Mouse (Mus musculus) liver (tissue): ENCODE measurements at regions not wholly inside any gene's neighbourhood (a gene's known extent, or its start where the extent isn't known, plus 50 kb on each side); places are given as distances from the start of the nearest gene placed in this dataset.

Source experiments
- DNase-seq: peaks from one replicate; pipeline ENCODE4 v3.0.0-alpha.2; 2020; ENCODE audit warnings: mixed read lengths

DNA sequence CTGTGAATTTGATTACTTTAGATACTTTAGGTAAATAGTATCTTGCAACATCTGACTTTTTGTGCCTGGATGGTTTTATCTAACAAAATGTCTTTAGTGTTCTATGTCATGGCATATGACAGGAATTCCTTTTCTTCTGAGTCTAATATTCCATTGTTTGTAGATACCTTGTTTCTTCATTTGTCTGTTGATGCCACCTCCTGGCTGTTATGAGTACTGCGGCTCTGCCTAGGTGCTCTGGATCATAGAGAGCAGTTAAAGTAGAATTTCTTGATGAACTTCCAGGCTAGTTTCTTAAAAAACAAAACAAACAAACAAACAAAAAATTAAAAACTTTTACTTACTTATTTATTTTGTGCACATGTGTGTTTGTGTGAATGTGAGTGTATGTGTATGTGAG, 83.6 kb upstream of the Kif2a start:
- peak; percentile 71 for DNase-seq

DNA sequence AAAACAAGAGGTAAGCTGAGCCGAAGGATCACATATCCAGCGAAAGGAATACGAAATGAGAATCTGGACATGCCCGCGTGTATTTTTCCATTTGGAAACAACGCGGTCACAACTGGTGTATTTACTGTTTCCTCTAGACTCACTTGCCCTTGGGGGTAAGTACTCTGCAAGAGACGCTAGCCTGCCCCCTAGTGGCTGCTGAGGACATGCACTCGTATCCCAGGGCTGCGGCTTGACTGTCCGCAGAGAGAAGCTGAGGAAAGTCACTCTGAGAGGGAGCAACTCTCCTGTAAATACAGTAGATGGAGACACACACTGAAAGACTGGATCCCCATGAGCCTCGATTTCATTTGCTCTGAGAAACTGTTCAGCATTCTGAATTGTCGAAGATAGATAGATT, 79.7 kb upstream of the Kif2a start:
- peak; percentile 96 for DNase-seq

DNA sequence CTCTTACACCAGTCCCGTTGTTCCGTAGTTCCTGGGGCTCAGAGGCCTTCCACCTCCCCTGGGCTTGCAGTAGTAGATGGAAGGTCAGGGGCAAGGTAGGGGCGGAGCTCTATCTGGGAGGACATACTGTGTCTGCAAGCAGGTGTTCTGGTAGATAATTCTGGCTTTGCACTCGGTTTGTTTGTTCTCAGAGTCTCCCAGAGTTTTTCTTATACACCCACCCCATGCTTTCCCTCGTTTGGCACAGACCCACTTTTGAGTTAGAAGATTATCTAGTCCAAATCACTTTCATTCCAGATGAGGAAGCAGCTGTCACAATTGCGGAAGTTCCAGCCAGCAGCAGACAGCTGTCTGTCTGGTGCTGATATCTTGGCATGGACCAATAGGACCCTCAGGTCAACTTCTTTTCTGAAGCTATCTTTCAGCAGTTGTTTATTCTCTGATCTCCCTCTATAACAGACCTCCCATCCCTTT, 79.0 kb upstream of the Kif2a start:
- peak; percentile 93 for DNase-seq

DNA sequence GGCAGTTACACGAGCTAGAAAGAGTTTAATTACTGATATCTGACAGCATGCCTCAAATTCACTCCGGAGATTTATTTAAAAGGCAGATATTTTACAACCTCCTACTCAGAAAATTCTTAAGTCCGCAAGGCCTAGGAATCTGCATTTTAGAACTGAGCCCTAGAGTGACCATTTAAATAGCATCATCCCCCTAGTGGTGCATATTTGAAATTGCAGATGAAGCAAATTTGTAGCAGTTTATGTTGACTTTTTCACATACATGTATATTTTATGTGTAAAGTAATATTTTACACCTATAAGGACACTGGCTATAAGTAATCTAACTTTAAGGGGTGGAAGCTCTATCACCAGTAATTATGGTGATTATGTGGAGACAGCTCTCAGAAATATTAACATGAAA, 78.2 kb upstream of the Kif2a start:
- DNase-seq: no peak

DNA sequence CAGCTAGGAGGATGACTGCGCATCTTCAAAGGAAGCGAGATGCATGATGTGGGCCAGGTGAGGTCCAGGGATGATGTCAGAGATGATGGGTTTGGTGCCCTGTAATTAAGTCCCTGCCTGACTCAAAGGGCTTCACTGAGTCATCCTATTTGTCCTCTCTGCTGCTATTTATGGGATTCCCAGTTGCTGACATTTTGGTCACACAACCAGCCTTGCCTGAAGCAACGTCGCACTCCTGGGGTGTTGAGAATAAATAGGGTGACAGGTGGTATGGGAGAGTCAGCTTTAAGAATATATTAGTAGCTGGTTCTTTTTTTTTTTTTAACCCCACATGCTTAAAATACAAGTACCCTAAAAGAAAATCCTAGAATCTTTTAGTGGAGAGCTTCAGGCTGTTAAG, 75.1 kb upstream of the Kif2a start:
- no peak for DNase-seq

DNA sequence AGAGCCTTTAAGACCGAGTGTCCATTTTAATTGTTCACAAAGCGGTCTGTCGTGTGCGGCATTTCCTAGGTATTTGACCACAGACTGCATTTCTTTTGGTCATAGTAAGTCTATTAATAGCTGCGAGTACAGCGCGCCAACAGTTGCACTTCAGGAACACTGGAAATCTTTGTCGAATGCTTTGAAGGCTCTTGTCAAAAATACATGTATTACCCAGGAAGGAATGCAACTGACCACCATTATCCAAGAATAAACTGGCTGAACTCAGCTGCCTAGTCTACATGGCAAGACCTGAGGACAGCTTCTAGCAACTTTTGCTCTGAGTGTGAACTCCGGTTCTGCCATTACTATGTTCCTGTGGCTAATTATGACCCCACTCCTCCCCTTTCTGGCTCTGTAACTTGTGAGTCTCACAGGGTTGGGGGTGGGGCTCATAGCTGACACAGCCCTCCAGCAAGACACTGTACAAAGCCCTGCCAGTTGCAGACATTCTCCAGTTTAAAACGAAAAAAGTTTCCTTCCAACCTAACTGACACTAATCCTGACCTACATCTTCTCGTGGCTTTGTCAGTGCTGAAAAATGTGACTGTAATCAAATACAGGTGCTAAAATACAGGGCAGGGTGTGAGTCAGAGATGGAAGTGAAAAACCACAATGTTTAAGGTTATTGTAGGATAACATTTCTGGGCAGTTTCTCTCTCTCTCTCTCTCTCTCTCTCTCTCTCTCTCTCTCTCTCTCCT, 73.2 kb upstream of the Kif2a start:
- peak; percentile 36 for DNase-seq

DNA sequence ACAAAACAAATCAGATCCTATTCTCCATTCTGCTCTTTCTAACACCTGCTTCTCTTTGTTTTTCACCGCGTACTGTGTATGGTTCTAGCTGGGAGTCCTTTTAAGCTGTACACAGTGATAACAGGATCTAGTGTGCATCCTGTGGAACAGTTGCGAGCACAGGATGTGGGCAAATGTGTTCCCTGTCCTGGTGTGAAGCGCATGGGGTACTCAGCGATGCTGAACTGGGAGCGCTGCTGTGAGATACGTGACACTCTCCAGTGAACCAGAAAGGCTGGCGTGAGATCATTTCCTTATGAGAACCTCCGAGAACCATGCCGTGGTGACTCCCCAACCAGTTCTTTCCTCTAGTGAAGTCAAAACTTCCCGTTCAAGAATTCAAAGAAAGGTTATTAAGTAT, 72.6 kb upstream of the Kif2a start:
- DNase-seq: peak; percentile 38

DNA sequence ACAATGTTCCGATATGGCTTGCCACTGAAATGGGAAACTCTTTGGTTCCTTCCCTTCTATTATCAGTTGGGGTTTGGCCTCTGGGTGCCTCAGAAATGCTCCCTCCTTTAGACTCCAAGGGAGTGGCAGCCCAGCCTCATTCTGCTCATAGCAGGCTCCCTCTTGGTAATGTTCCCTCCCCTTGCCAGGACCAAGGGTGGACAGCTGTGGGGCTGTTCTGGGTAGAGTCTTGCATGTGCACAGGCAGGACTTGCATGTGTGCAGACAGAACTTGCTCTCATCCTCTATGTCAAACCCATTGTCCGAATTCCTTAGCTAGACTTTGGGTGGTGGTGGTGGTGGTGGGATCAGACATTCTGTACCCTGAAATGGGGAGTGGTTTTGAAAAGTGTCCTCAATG, 71.8 kb upstream of the Kif2a start:
- DNase-seq: peak; percentile 34

DNA sequence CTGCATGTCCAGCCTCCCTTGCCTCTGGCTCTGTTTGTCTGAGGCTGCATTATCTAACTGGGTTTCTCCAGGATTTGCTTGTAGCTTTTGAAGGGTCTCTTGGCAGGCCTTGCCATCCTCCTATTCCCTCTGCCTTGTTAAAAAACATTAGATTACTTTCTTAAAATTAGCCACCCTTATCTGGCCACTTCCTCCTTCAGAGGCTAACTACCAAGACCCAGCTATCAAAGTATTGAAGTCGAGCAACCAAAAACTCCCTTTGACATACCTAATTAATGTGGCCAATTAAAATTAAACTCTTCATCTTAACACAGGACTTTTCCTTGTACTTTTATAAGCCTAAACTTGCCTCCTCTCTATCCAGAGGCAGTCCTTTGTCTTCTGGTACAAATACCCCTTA, 66.3 kb upstream of the Kif2a start:
- no peak for DNase-seq

DNA sequence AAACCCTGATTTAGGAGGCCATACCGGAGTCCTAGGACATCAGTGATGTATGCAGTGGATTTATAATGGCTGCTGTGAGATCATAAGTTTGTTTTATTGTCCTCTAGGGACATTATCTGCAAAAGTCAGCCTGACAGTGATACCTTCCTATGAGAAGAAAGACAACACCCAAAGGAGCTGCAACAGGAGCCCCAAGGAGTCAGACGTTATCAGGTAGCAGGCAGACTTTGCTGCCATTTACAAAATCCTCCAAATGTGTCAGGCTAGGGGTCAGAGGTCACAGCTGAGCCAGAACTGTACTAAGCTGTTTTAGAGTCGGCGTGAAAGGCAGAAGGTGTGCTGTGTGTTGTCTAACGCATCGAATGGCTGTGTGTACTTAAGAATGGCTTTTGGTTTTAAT, 65.4 kb upstream of the Kif2a start:
- DNase-seq: peak; percentile 66

DNA sequence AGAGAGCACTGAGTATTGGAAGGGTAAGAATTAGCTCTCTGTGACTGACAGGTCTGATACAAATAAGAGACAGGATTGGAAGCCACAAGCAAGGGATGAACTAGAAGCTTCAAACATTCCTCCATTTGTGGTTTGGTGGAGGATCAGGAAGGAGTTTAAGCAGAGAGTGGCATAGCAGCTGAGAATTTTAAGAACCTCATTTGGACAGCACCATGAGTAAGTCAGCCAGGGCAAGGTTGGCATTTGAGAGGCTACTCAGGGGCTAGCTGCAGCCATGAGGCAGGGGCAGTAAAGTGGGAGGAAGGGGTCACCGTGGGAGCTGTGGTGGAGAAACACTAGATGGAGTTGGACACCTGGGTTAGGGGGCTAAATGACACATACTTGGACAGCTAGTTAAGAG, 56.2 kb upstream of the Kif2a start:
- no peak for DNase-seq

DNA sequence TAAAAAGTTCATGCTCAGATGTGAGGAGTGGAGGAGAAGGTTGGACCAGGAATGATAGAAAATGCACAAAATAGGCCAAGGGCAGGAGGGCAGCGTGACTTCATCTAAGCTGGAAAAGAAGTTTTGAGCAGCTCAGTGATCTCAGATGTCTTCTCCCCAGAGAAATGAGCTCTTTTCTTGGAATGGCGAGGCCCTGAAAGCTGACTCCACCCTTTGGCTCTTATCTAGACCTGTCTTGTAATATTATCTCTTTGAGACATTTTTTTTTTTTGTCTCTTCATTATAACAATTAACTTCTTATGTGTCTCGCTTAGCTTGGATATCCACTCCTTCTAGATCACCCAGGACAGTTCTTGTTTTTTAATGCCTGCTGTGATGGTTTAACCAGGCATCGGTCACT, 53.0 kb upstream of the Kif2a start:
- peak; percentile 66 for DNase-seq

DNA sequence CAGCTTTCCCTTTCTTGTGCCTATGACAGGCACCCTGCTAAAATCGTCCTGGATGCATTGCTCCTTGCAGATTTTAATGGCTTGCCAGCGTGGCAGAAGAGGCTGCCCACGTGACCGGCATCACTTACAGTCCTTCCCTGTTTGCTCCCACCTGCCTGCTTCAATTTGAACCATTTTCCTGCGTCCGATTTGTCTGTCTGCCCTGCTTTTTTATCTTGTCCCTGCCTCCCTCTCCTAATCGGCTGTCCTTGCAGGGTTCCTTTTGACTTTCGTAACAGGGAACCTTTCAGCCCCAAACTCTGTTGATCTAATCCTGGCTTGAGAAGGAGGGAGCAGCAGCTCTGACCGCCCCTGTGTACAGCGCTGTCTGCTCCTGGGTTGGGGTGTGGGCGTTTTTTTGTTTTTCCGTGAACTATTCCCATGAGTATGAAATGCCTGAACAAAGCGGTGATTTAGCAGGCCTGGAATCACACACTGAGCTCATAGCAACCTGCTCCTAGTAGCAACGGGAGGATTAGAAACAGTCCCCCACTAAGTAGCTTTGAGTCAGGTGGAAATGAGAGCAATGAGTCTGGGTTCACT, 51.2 kb upstream of the Kif2a start:
- DNase-seq: peak; percentile 31

DNA sequence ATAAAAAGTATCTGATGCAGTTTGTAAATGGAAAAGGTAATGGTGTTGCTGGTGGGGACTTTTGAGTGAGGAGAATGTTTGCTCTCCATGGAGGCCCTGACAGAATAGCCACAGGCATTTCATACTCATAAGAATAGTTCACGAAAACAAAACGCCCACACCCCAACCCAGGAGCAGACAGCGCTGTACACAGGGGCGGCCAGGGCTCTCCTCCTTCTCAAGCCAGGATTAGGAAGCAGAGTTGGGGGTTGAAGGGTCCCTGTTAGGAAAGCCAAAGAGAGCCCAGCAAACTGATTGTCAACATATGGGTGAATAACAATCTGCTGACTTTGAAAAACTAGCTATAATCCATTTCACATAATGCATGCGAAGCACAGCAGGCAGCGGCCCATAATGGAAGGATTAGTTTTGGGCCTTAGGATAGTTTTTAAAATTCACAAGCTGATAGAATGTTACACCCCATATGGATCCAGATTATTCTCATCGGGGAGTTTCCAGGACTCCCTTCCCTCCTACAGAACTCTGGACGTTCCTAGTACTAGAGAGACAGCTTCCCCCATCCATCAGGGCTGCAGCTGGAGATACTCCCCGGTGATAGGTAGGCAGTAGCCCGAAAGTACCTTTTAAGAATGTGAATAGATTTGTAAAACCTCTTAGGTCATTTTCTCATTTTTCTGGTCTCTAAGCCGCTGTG, 50.6 kb upstream of the Kif2a start:
- no peak for DNase-seq
